Mouse (Mus musculus) heart, adult 2 months (tissue): ENCODE results near the gene Fzr1. TPM values are rescaled to one million over a fixed set of nuclear protein-coding genes. Genes with fewer than 3 reads are reported as not detected.

ENCODE experiments used
- DNase-seq, 2 experiments: peaks; one replicate each; pipeline ENCODE4 v3.0.0; 2021
- H3K27ac ChIP-seq: fragments of 200-600 bp; 2 replicates; pipeline ENCODE4 v1.8.1; 2022
- H3K27me3 ChIP-seq: fragments of 200-500 bp; 2 replicates; pipeline ENCODE4 v1.6.1; 2012; ENCODE audit warnings: mild to moderate bottlenecking, low read length, inconsistent platforms, mixed read lengths; ENCODE audit not compliant: control insufficient read depth, insufficient read depth
- H3K36me3 ChIP-seq: fragments of 200-500 bp; 2 replicates; pipeline ENCODE4 v1.6.1; 2012; ENCODE audit warnings: low read length, inconsistent platforms; ENCODE audit not compliant: control insufficient read depth, insufficient read depth
- H3K4me1 ChIP-seq: fragments of 200-500 bp; 2 replicates; pipeline ENCODE4 v1.6.1; 2011; ENCODE audit warnings: low read length; ENCODE audit not compliant: control insufficient read depth, insufficient read depth
- H3K4me3 ChIP-seq: fragments of 200-600 bp; 2 replicates; pipeline ENCODE4 v1.8.1; 2022
- H3K79me2 ChIP-seq: fragments of 200-500 bp; replicated peaks from 2 replicates; pipeline ENCODE4 v1.6.1; 2012; ENCODE audit warnings: mild to moderate bottlenecking, inconsistent platforms, low read length, moderate library complexity, mixed read lengths; ENCODE audit not compliant: control insufficient read depth, insufficient read depth
- H3K9ac ChIP-seq: fragments of 200-500 bp; 2 replicates; pipeline ENCODE4 v1.6.1; 2012; ENCODE audit warnings: low read depth, mild to moderate bottlenecking, control low read depth, inconsistent platforms, low read length, mixed read lengths
- CTCF ChIP-seq: fragments of 200-600 bp; IDR thresholded peaks from 2 replicates; pipeline ENCODE4 v1.8.1; 2022; ENCODE audit warnings: antibody characterized with exemption, mild to moderate bottlenecking, moderate library complexity
- EP300 ChIP-seq: fragments of 200-500 bp; IDR thresholded peaks from 2 replicates; pipeline ENCODE4 v1.6.1; 2011; ENCODE audit warnings: low read depth, low read length, control low read depth; ENCODE audit not compliant: insufficient read depth
- POLR2A ChIP-seq: fragments of 200-500 bp; IDR thresholded peaks from 2 replicates; pipeline ENCODE4 v1.6.1; 2011; ENCODE audit warnings: mild to moderate bottlenecking, low read depth, low read length, control low read depth; ENCODE audit not compliant: insufficient read depth
- WGBS: fragments of 180-500 bp; shearing (Covaris S2); methylation state at CpG from one replicate; pipeline ENCODE4 v1.1.7; 2018; 5-methylcytosine and 5-hydroxymethylcytosine counted together
- intact Hi-C: fragments of 180-260 bp; cut with DNase I; formaldehyde crosslinking; loops from one replicate; pipeline ENCODE4 v1.15.1; 2025
- polyA plus RNA-seq: library from polyadenylated mRNA; depleted of rRNA; stranded (reverse); fragments of >200 nt; gene quantifications from 2 replicates; pipeline ENCODE4 v1.2.3, GENCODE M21; 2012
- total RNA-seq, 2 experiments: library from RNA; stranded (reverse); gene quantifications; 2 replicates each; pipeline ENCODE4 v1.2.3; 2021

Gene Fzr1
- total and polyA plus RNA-seq, 3 experiments: 29.9 to 49.3 (median 31.5) TPM

DNA sequence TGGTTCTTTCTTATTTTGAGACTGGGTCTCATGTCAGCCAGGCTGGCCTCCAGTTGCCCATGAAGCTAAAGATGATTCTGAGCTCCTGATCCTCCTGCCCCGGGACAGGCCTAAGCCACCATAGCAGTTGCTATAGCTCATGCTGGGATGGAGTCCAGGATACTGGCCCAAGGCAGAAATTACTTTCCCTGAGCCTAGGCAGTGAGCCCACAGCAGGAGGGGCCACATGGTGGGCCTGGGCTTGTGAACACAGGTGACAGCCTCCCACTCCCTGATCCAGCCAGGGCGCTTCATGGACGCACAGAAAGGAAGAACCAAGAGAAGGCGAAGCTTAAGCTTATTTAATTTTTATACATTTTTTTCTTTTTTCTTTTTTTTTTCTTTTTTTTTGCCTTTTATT, 17.5 kb upstream of the Fzr1 start:
- whole genome bisulfite sequencing: 87% methylated on average over 4 of the region's 4 CpGs
- H3K27ac ChIP-seq: no peak overlapping the region
- TF ChIP-seq CTCF (no peak), POLR2A (no peak), EP300 (no peak)
- H3K27me3 ChIP-seq: no peaks in the 10 kb centered on the region
- DNase-seq: no peak
- no peak overlapping the region for H3K9ac ChIP-seq
- H3K4me1 ChIP-seq: peaks cover 4% of the 10 kb centered on the region
- no peak overlapping the region for H3K4me3 ChIP-seq
- no peaks in the 10 kb centered on the region for H3K36me3 ChIP-seq
- H3K79me2 ChIP-seq: no peaks in the 10 kb centered on the region
- intact Hi-C loops: loop anchor here (1.0 kb wide), 1 partner anchor 54 kb away; no protein-coding TSS in a partner anchor

DNA sequence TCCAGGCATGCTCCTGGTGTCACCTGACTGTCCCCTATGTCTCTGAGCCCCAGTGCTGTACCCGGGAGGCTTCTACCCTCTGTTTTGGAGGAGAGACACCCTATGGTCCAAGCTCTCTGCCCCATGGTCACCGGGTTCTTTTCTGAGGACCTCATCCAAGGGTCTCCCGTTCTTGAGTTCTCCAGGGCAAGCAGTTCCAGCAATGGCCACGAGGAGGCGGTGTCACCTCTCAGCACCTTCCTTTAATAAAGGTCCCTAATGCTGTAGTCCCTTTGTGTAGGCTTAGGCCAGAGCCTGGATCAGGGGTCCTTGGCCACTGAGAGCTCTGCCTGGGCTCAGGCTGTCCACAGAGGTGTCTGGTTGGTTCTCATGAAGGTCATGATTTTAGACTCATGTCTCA, 16.8 kb upstream of the Fzr1 start:
- TF ChIP-seq POLR2A (no peak), CTCF (peak; percentile 94), EP300 (peak; percentile 79)
- WGBS: 8% methylated on average over 5 of the region's 5 CpGs
- intact Hi-C loops: loop anchor here (1.0 kb wide), 1 partner anchor 55 kb away; no protein-coding TSS in a partner anchor
- Histone ChIP-seq H3K36me3 (no peaks in the 10 kb centered on the region), H3K27me3 (no peaks in the 10 kb centered on the region), H3K4me3 (no peak overlapping the region), H3K27ac (no peak overlapping the region), H3K9ac (no peak overlapping the region), H3K4me1 (peaks cover 3% of the 10 kb centered on the region), H3K79me2 (no peaks in the 10 kb centered on the region)
- DNase-seq: peak; percentile 69 to 85

DNA sequence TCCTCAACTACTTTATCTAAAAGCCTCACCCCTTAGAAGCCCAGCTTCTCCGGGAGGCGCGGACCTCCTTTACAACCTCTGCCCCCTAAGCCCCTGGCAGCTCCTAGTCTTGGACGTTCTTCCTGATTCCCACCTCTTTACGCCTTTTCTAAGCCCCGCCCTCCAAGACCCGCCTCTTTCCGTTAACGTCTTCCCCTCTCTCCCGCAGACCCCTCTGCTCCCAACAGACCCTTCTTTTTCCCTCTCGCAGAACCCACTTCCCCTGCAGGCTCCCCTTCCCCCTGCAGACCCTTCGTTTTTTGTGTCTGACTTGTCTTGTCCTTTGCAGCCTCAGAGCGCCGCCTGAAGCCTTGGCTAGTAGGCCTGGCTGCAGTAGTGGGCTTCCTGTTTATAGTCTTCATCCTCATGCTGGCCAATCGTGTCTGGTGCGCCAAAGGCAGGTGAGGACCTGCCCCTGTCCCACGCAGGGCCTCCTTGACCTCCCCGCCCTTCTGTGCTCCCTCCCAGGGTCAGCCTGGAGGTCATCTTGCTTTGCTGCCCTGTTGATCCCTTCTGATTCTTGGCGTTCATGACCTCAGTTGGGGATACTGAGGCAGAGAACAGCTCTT, 15.2 kb upstream of the Fzr1 start:
- peak overlapping the region; percentile 33 for H3K4me3 ChIP-seq
- peak overlapping the region; percentile 64 for H3K27ac ChIP-seq
- intact Hi-C loops: no loop called here
- peak overlapping the region; percentile 53 for H3K9ac ChIP-seq
- H3K79me2 ChIP-seq: no peaks in the 10 kb centered on the region
- no peaks in the 10 kb centered on the region for H3K36me3 ChIP-seq
- 7% methylated on average over 19 of the region's 19 CpGs for WGBS
- no peaks in the 10 kb centered on the region for H3K27me3 ChIP-seq
- peak; percentile 54 to 68 for DNase-seq
- peak; percentile 34; the same call in 1 of the 2 replicates for TF ChIP-seq POLR2A
- TF ChIP-seq EP300: no peak
- no peak for TF ChIP-seq CTCF
- H3K4me1 ChIP-seq: peaks cover 5% of the 10 kb centered on the region

DNA sequence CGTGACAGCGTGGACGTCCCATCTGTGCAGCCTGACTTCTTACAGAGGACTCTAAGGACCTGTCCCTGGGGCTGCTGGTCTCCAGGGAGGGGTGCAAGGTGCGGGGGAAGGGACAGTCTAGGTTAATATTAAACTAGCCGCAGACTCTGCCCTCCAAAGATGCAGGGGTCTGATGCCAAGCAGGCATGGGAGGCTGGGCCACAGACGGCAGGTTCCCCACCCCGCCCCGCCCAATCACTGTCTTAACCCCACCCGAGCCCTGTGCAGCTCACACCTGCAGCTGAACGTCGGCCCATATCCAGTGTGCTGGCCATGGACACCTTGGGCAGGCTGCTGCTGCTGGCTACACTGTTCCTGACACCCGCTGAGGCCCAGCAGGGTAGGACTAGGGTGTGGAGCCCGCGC, 14.5 kb upstream of the Fzr1 start, which contains the start of gene Smim24:
Gene Smim24, plus strand, starts transcription at position 271 of the 405 bp plus-strand sequence.
- H3K4me3 ChIP-seq: peak within 1 kb of the TSS; percentile 33
- intact Hi-C loops: no loop called here
- TF ChIP-seq EP300 (no peak), CTCF (no peak), POLR2A (no peak)
- peak within 1 kb of the TSS; percentile 53 for H3K9ac ChIP-seq
- no peaks in the 10 kb centered on the region for H3K36me3 ChIP-seq
- DNase-seq: no peak
- peaks cover 5% of the 10 kb centered on the region for H3K4me1 ChIP-seq
- 57% methylated on average over 14 of the region's 14 CpGs for WGBS
- no peaks in the 10 kb centered on the region for H3K79me2 ChIP-seq
- H3K27me3 ChIP-seq: no peaks in the 10 kb centered on the region
- H3K27ac ChIP-seq: peak within 1 kb of the TSS; percentile 64

DNA sequence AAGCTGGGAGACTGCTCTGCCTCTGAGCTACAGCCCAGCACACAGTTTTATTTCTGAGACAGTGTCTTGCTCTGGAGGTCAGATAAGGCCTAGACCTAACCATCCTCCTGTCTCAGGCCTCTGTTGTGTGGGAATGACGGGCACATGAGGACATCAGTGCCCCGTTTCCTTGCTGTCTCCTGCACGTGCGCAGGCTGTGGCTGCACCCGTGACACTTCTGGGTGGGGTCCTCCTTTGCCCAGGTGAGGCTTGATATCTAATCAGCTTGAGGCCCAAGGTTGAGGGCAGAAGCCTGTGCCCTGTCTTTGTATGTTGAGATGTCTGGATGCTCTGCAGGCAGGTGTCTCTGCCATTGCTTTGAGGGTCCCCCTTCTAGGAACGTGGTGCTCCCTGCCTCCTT, 14.0 kb upstream of the Fzr1 start:
- Histone ChIP-seq H3K27ac (no peak overlapping the region), H3K4me1 (peaks cover 5% of the 10 kb centered on the region), H3K79me2 (no peaks in the 10 kb centered on the region), H3K36me3 (no peaks in the 10 kb centered on the region), H3K27me3 (no peaks in the 10 kb centered on the region), H3K9ac (no peak overlapping the region), H3K4me3 (no peak overlapping the region)
- intact Hi-C loops: no loop called here
- WGBS: 85% methylated on average over 6 of the region's 6 CpGs
- no peak for DNase-seq
- no peak for TF ChIP-seq EP300
- no peak for TF ChIP-seq CTCF
- TF ChIP-seq POLR2A: no peak

DNA sequence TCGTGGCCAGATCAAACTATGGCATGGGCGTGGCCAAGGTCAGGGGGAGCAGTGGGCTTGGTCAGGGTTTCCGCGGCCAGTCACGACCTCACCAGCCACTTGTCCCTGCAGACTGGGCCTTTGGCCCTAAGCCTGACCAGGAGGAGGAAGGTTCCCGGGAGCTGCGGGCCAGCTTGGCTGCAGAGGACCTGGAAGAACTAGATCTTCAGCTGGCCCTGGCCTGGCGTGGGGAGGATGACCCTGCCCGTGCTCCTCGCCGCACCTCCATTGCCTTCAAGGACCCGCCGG, 12.3 kb upstream of the Fzr1 start:
- H3K27ac ChIP-seq: no peak overlapping the region
- H3K79me2 ChIP-seq: no peaks in the 10 kb centered on the region; the same call in 1 of the 2 replicates
- 87% methylated on average over 13 of the region's 13 CpGs for WGBS
- H3K4me3 ChIP-seq: no peak overlapping the region
- H3K4me1 ChIP-seq: peaks cover 5% of the 10 kb centered on the region
- no peak for DNase-seq
- H3K9ac ChIP-seq: no peak overlapping the region
- H3K27me3 ChIP-seq: no peaks in the 10 kb centered on the region
- no peaks in the 10 kb centered on the region for H3K36me3 ChIP-seq
- TF ChIP-seq CTCF (no peak), EP300 (no peak), POLR2A (no peak)
- intact Hi-C loops: loop anchor here (2.0 kb wide), 1 partner anchor 14 kb away; no protein-coding TSS in a partner anchor
